Mouse (Mus musculus) lung, postnatal 10 days (tissue): Measurements from ENCODE around the gene Lztfl1.
"Not testable (repeated sequence)": the region's sequence is repeated elsewhere in the genome, so short reads cannot be mapped to it uniquely, and the experiment has no call there.

Experiments used
- DNase-seq: peaks from one replicate; pipeline ENCODE4 v3.0.0; 2021

Lztfl1 gene

DNA sequence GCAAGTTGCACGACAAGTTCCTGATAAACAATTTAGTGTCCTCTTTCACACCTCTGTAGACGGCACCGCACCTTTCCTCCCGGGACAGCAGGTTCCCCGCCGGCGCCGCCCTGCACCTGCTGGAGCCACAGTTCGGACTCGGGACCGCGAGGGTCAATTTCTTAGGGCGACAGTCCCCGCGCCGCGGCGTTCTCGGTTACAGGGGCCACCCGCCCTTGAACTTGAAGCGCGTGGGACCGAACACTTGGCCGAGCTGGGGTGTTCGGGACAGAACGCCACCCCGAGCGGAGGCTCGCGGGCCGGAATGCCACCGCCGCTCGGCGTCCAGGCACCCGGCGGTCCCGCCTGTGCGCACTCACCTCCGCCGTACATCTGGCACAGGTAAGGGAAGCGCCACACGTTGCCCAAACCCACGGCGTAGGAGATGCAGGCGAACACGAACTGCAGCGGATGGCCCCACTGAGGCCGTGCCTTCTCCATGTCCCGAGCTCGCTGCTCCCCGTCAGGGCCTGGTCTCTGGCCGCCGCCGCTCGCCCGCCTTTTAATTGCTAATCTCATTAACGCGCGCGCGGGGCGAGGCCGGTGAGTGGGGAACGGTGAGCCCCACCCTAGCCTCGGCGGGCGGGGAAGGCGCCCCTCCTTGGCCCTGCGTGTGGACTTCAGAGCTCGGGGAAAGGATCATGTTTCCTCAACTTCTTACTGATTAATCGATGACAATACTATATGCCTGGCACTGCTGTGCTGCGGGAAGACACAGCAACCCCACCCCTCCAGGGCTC lies 39.0 kb downstream of the Lztfl1 start, which contains the start of the genes Ccr9 and Slc6a20a:
Ccr9 (plus strand) TSS at position 113 of the 779 bp plus-strand sequence.
Slc6a20a (minus strand) TSS at position 559 of the 779 bp plus-strand sequence.
- DNase-seq: peak; percentile 10

- DNase-seq: peak; percentile 49
Measured at GRCm38 (mm10) chr9:123665645-123666044, 51.9 kb downstream of the Lztfl1 start.

GRCm38 (mm10) chr9:123659986-123660676 lies 57.4 kb downstream of the Lztfl1 start:
- DNase-seq: not testable (repeated sequence)

GRCm38 (mm10) chr9:123658981-123659380 lies 58.5 kb downstream of the Lztfl1 start:
- DNase-seq: no peak

DNA sequence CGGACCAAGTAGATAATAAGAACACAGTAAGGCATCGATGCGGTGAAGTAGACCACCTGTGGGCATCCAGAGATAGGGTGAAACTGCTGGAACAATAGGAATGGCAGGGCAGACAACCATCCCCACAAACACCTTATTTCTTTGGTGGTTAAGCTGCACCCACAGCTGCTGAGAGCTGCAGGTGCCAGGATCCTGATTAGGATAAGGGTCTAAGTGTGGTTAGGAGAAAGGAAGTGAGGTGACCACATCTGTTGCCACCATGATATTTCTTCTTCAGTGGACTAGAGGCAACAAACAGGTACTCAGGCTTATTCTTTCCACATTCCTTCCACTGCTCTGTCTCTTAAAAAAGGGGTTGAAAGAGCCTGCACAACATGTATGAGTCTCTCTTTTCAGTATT lies 60.0 kb downstream of the Lztfl1 start:
- no peak for DNase-seq

DNA sequence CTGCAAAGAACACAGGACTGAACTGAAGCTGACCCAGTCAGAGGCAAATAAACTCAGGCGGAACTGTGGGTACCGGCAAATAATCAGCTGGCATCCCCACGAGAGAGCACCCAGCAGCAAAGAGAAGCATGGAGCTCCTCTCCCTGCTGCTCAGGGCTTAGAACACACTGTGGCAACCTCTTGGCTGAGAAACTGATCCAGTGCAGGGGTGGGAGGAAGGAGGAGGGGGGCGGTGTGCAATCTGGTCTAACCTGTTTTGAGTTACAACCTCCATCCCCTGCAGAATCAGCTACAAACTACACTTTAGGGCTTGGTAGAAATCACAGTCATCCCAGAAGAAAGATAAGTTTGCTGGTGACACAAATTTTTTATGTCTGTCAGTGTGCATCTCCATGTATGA lies 66.1 kb downstream of the Lztfl1 start:
- DNase-seq: no peak

DNA sequence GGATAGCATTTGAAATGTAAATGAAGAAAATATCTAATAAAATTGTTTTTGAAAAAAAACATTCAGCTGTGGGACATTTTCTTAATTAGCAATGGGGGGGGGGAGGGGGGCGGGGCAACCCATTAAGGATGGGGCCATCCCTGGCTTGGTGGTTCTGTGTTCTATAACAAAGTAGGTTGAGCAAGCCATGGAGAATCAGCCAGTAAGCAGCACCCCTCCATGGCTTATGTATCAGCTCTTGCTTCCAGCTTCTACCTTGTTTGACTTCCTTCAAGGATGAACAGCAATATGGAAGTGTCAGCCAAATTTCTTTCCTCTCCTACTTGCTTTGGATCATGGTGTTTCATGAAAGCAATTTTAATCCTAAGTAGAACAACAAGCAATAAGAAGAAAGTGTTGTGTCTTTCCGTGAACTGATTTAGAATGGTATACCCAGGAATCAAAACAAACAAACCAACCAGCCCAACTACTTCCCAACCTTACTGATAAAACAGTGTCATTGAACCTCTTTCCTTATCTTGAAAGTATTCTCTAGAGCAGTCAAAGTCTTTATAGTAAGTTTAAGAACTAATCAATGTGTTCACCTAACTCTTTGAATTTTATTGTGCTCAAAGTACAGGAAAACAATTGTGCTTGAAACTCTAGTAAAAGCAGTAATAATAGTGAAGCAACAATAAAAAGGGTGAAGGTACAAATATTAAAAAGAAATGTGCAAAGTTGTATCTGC lies 67.5 kb downstream of the Lztfl1 start:
- DNase-seq: no peak
